Mouse (Mus musculus) midbrain, embryonic 15.5 days (tissue): ENCODE measurements around the gene Tecpr2. TPM values are rescaled to one million over a fixed set of nuclear protein-coding genes. Genes with fewer than 3 reads are reported as not detected.
A peak's percentile ranks its signal among the peaks of the same experiment; 100 is the strongest.

Experiments
- ATAC-seq: fragments of 200-750 bp; cut with Nextera tagmentation; replicated peaks from 2 replicates; pipeline ENCODE4 v1.8.0; 2017; ENCODE audit warnings: moderate TSS enrichment
- H3K27ac ChIP-seq: fragments of 300-500 bp; sonication (generic); 2 replicates; pipeline ENCODE4 v1.5.1; 2015; ENCODE audit warnings: mild to moderate bottlenecking, inconsistent platforms
- H3K27me3 ChIP-seq: fragments of 300-500 bp; sonication (generic); replicated peaks from 2 replicates; pipeline ENCODE4 v1.6.1; 2015; ENCODE audit warnings: inconsistent platforms
- H3K36me3 ChIP-seq: fragments of 300-500 bp; sonication (generic); replicated peaks from 2 replicates; pipeline ENCODE4 v1.6.1; 2015; ENCODE audit warnings: inconsistent platforms
- H3K4me1 ChIP-seq: fragments of 300-500 bp; sonication (generic); 2 replicates; pipeline ENCODE4 v1.6.1; 2015; ENCODE audit warnings: inconsistent platforms
- H3K4me2 ChIP-seq: fragments of 300-500 bp; sonication (generic); 2 replicates; pipeline ENCODE4 v1.6.1; 2015; ENCODE audit warnings: inconsistent platforms, mild to moderate bottlenecking, moderate library complexity
- H3K4me3 ChIP-seq: fragments of 300-500 bp; sonication (generic); 2 replicates; pipeline ENCODE4 v1.5.1; 2015; ENCODE audit warnings: mild to moderate bottlenecking, inconsistent platforms
- H3K9ac ChIP-seq: fragments of 300-500 bp; sonication (generic); 2 replicates; pipeline ENCODE4 v1.6.1; 2015; ENCODE audit warnings: mild to moderate bottlenecking, inconsistent platforms
- H3K9me3 ChIP-seq: fragments of 300-500 bp; sonication (generic); 2 replicates; pipeline ENCODE4 v1.6.1; 2016; ENCODE audit warnings: inconsistent platforms
- WGBS: fragments of 180-500 bp; shearing (Covaris S2); methylation state at CpG from one replicate; pipeline ENCODE4 v1.1.7; 2015; ENCODE audit warnings: mixed read lengths; 5-methylcytosine and 5-hydroxymethylcytosine counted together
- polyA plus RNA-seq: library from polyadenylated mRNA; unstranded; fragments of >200 nt; fragmentation: Nextera tagmentation; extraction: Ambion mirVana; gene quantifications from 2 replicates; pipeline ENCODE4 v1.2.1, GENCODE M21; 2015

Tecpr2 gene
- polyA plus RNA-seq, 1 experiment from 2014 or later, result 9.4 TPM

GRCm38 (mm10) chr12:110974726-110975125 is 85.7 kb downstream of the Tecpr2 start:
- Histone ChIP-seq H3K27ac (no peak overlapping the region), H3K9ac (no peak overlapping the region), H3K9me3 (no peaks in the 10 kb centered on the region), H3K4me3 (no peak overlapping the region), H3K36me3 (peaks cover 12% of the 10 kb centered on the region; the same call in 1 of the 2 replicates), H3K27me3 (no peaks in the 10 kb centered on the region), H3K4me2 (no peak overlapping the region), H3K4me1 (peaks cover 12% of the 10 kb centered on the region)
- no peak for ATAC-seq
- WGBS, result 93% methylated on average over 6 of the region's 6 CpGs

DNA sequence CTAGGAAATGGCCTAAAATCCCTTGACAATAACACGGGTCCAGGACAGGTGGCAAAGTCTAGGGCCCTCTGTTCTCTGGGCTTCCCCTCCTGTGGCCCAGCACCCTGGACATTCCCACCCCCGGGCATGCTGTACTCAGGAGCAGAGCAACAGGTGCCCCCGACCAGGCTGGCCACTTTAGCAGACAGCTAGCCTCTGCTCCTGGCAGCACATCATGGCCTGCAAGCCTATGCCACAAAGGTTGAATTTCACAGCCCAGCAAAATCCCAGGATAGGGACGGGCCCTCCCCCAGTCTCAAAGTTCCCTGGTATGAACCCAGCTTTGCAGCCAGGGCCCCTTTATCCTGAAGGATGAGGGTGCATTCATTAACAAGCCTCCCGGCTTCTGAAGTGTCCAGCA is 86.3 kb downstream of the Tecpr2 start:
- no peak for ATAC-seq
- Histone ChIP-seq H3K36me3 (peaks cover 8% of the 10 kb centered on the region; the same call in 1 of the 2 replicates), H3K4me3 (no peak overlapping the region), H3K4me2 (no peak overlapping the region), H3K27ac (no peak overlapping the region), H3K9ac (no peak overlapping the region), H3K4me1 (peaks cover 12% of the 10 kb centered on the region), H3K9me3 (no peaks in the 10 kb centered on the region), H3K27me3 (no peaks in the 10 kb centered on the region)
- 90% methylated on average over 5 of the region's 5 CpGs for WGBS

- H3K4me1 ChIP-seq, result peaks cover 12% of the 10 kb centered on the region
- H3K9ac ChIP-seq, result no peak overlapping the region
- no peaks in the 10 kb centered on the region for H3K9me3 ChIP-seq
- H3K27ac ChIP-seq, result no peak overlapping the region
- no peak overlapping the region for H3K4me2 ChIP-seq
- no peak overlapping the region for H3K4me3 ChIP-seq
- WGBS, result 96% methylated on average over 4 of the region's 4 CpGs
- H3K27me3 ChIP-seq, result no peaks in the 10 kb centered on the region
- peaks cover 3% of the 10 kb centered on the region; the same call in 1 of the 2 replicates for H3K36me3 ChIP-seq
- ATAC-seq, result no peak
Measured at GRCm38 (mm10) chr12:110975838-110976468, 86.9 kb downstream of the Tecpr2 start.

DNA sequence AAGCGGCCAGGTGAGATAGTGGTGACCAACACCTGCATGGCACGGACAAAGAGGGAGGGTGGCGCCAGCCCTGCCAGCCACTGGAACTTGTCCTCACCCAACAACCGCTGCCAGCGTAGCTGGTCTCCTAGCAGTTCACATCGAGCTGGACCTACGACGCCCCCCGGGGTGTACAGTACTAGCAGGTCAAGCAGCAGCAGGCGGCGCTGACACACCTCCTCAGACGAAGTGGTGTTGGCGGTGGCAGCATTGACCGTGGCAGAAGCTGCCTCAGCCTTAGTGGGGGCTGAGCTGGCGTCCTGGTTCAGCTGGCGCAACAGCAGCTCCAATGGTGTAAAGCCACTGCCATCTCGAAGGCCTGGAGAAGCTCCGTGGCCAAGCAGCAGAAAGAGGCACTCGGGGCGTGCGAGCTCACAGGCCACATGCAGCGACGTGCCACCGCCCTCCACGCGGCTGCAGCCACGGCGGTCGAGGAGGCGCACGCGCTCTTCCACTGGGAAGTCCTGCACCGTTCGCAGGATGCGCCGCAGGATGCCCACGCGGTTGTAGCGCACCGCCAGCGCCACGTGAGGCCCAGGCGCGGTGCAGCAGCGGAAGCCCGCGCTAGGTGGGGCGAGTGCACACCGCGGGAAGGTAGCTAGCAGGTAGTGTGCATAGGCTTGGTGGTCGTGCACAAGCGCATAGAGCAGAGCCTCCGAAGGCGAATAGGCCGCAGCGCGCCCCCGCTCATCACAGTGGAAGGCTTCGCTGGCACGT is 87.7 kb downstream of the Tecpr2 start:
- Histone ChIP-seq H3K4me2 (no peak overlapping the region), H3K4me1 (peaks cover 12% of the 10 kb centered on the region), H3K36me3 (no peaks in the 10 kb centered on the region; the same call in 1 of the 2 replicates), H3K4me3 (no peak overlapping the region), H3K9ac (no peak overlapping the region), H3K27ac (no peak overlapping the region), H3K9me3 (no peaks in the 10 kb centered on the region), H3K27me3 (no peaks in the 10 kb centered on the region)
- no peak for ATAC-seq
- 95% methylated on average over 60 of the region's 60 CpGs for WGBS

- Histone ChIP-seq H3K4me2 (no peak overlapping the region), H3K4me3 (no peak overlapping the region), H3K9ac (no peak overlapping the region), H3K27me3 (no peaks in the 10 kb centered on the region), H3K9me3 (no peaks in the 10 kb centered on the region), H3K4me1 (peaks cover 12% of the 10 kb centered on the region), H3K27ac (no peak overlapping the region), H3K36me3 (no peaks in the 10 kb centered on the region; the same call in 1 of the 2 replicates)
- WGBS, result 95% methylated on average over 18 of the region's 18 CpGs
- ATAC-seq, result no peak
Measured at GRCm38 (mm10) chr12:110977345-110977733, 88.3 kb downstream of the Tecpr2 start.

DNA sequence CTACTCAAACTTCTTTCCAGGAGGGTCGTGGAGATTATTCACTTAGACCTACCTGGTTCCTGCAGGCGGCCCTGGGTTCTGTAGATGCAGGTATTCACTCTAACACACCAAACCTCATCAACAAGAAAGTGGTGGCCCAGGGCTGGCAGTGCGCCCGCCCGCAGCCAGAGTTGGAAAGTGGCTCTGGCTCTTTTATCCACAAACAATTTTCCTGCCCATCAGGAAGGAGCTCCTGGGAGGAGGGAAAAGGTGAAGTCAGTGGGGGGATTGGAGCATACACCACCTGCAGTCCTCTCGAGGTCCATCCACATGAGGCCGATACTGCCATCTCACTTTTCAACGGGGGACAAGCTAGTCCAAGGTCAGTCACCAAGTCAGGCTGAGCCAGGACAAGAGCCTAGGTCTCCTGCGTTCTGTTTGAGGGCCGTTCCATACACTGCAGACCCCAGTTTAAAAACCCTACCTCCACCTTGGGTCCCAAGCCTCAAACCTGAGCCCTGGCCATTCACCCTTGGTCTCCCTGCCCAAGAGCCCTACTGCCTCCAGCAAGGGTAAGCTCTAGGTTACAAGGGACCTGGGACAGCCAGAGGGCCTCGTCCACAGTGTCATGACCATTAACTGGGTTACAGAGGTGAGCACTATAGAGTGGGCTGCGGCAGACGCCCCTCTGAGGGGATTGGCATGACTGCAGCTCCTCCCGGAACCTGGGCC is 89.0 kb downstream of the Tecpr2 start:
- Histone ChIP-seq H3K9me3 (no peaks in the 10 kb centered on the region), H3K36me3 (no peaks in the 10 kb centered on the region), H3K4me3 (peak overlapping the region; percentile 97), H3K27ac (no peak overlapping the region), H3K27me3 (no peaks in the 10 kb centered on the region), H3K4me1 (peaks cover 12% of the 10 kb centered on the region), H3K4me2 (peak overlapping the region; percentile 98), H3K9ac (peak overlapping the region; percentile 87)
- no peak; the same call in 1 of the 2 replicates for ATAC-seq
- WGBS, result 43% methylated on average over 14 of the region's 14 CpGs

- H3K36me3 ChIP-seq, result no peaks in the 10 kb centered on the region
- peaks cover 12% of the 10 kb centered on the region for H3K4me1 ChIP-seq
- peak within 1 kb of the TSS; percentile 98 for H3K4me2 ChIP-seq
- peak within 1 kb of the TSS; percentile 87 for H3K9ac ChIP-seq
- WGBS, result under 1% methylated on average over 89 of the region's 90 CpGs
- H3K9me3 ChIP-seq, result no peaks in the 10 kb centered on the region
- H3K4me3 ChIP-seq, result peak within 1 kb of the TSS; percentile 97
- H3K27ac ChIP-seq, result 0 out of 2 replicates have a peak within 1 kb of the TSS, but pooled peaks have one; percentile 52
- H3K27me3 ChIP-seq, result no peaks in the 10 kb centered on the region
- ATAC-seq, result peak; percentile 97
Measured at GRCm38 (mm10) chr12:110978607-110979406, 89.7 kb downstream of the Tecpr2 start, which contains the start of gene Ankrd9. Gene Ankrd9, minus strand, starts transcription at chr12:110979040.

DNA sequence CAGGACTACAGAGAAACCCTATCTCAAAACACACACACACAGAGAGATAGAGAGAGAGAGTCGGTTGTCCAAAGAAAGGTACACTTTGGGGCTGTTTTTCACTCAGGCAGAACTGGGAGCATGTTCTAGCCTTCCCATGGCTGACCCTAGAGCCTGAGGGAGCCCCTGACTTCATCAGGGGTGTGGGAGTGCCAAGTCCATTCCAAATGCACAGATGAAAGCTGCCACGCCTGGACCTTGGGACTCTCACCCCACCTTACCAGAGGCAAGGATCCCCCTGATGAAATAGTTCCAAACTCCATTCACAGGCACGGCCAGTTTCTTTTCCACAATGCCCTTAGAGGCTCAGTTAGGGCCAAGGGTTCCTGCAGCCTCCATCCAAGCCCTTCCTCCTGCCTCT is 90.7 kb downstream of the Tecpr2 start:
- H3K4me1 ChIP-seq, result peaks cover 12% of the 10 kb centered on the region
- no peaks in the 10 kb centered on the region for H3K36me3 ChIP-seq
- no peak for ATAC-seq
- no peaks in the 10 kb centered on the region for H3K9me3 ChIP-seq
- no peak overlapping the region for H3K27ac ChIP-seq
- H3K4me2 ChIP-seq, result no peak overlapping the region
- H3K27me3 ChIP-seq, result no peaks in the 10 kb centered on the region
- no peak overlapping the region for H3K9ac ChIP-seq
- no peak overlapping the region for H3K4me3 ChIP-seq
- WGBS, result 94% methylated on average over 3 of the region's 3 CpGs

DNA sequence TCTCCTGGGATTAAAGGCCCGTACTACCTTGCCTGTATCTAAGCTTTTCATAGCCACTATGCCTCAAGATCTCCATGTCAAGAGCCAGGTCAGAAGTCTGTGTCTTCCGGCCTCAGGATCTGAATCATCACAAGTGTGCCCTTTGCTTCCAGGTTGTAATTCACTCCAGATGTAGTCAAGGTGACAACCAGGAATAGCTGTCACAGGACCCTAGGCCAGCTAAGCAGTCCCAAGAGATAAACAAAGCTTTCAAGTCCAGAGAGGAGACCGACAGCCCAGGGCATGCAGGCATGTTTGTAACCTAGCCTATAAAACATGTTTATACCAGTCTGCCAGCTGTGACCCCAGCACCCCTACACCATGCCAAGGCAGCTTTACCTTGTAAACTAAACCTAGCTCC is 92.7 kb downstream of the Tecpr2 start:
- Histone ChIP-seq H3K9me3 (no peaks in the 10 kb centered on the region), H3K36me3 (no peaks in the 10 kb centered on the region), H3K9ac (no peak overlapping the region), H3K4me2 (no peak overlapping the region), H3K27me3 (no peaks in the 10 kb centered on the region), H3K4me3 (no peak overlapping the region), H3K27ac (no peak overlapping the region), H3K4me1 (peaks cover 12% of the 10 kb centered on the region)
- WGBS, result 83% methylated on average over 3 of the region's 3 CpGs
- ATAC-seq, result no peak

GRCm38 (mm10) chr12:110983083-110983482 is 94.0 kb downstream of the Tecpr2 start:
- no peak overlapping the region for H3K4me2 ChIP-seq
- no peak overlapping the region for H3K4me3 ChIP-seq
- H3K36me3 ChIP-seq, result no peaks in the 10 kb centered on the region
- H3K27ac ChIP-seq, result no peak overlapping the region
- no peak overlapping the region for H3K9ac ChIP-seq
- 86% methylated on average over 8 of the region's 8 CpGs for WGBS
- H3K27me3 ChIP-seq, result no peaks in the 10 kb centered on the region
- H3K9me3 ChIP-seq, result no peaks in the 10 kb centered on the region
- ATAC-seq, result no peak
- H3K4me1 ChIP-seq, result peaks cover 8% of the 10 kb centered on the region

DNA sequence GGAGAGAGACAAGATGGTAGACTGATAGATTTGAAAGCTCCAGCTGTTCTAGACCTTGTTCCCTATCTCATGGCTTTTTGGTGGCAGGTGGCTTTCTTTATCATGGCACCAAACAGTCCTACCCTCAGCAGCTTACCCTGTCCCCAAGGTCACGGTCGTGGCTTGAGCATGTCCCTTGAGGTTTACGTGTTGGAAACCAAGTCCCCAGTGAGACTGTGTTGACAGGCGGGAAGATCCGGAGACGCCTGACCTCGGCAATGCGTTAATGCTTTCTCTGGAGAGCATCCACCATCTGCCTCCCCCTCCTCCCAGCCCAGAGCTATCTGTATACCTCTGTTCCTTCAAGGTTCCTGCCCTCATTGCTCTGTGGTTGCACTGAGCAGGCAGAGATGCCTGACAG is 94.7 kb downstream of the Tecpr2 start:
- WGBS, result 83% methylated on average over 8 of the region's 8 CpGs
- Histone ChIP-seq H3K36me3 (no peaks in the 10 kb centered on the region), H3K4me1 (peaks cover 4% of the 10 kb centered on the region; the same call in 1 of the 2 replicates), H3K4me2 (no peak overlapping the region), H3K9me3 (no peaks in the 10 kb centered on the region), H3K9ac (no peak overlapping the region), H3K4me3 (no peak overlapping the region), H3K27me3 (no peaks in the 10 kb centered on the region), H3K27ac (no peak overlapping the region)
- no peak for ATAC-seq

DNA sequence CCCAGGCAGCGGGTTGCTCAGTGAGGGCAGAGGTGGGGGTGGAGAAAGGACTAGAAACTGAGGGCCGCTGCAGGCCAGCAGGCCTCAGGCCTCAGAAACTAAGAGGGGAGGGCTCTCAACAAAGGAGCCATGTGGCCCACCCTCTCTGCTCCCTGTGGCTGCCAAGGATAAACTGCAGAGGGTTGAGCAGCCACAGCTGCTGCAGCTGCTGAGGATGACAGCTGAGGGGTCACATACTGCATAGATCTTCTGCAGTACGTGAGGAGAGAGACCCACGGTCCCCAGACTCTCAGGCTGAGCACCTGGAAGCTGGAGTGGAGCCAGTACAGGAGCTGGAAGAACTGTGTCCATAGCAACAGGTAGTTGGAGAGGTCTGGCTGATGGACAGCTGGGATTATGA is 95.5 kb downstream of the Tecpr2 start:
- Histone ChIP-seq H3K36me3 (no peaks in the 10 kb centered on the region), H3K27me3 (no peaks in the 10 kb centered on the region), H3K4me1 (no peaks in the 10 kb centered on the region), H3K9me3 (no peaks in the 10 kb centered on the region), H3K27ac (no peak overlapping the region), H3K4me3 (no peak overlapping the region), H3K4me2 (no peak overlapping the region), H3K9ac (no peak overlapping the region)
- 61% methylated on average over 4 of the region's 4 CpGs for WGBS
- no peak for ATAC-seq
